Mouse (Mus musculus): ENCODE measurements around the gene Rcbtb2. TPM values are rescaled to one million over a fixed set of nuclear protein-coding genes. Genes with fewer than 3 reads are reported as not detected.

Rcbtb2 gene
- polyA plus RNA-seq, 1 experiment = 0.24 TPM

- Histone ChIP-seq H3K36me3 (ENCODE audit: control insufficient read depth) (peaks cover 5% of the 10 kb centered on the region), H3K27me3 (ENCODE audit: control insufficient read depth) (no peaks in the 10 kb centered on the region), H3K4me1 (ENCODE audit: control insufficient read depth) (peaks cover 6% of the 10 kb centered on the region), H3K9me3 (ENCODE audit: control insufficient read depth, low read length) (no peaks in the 10 kb centered on the region), H3K4me3 (replicated peaks) (no peak overlapping the region)
- TF ChIP-seq TAL1 (IDR thresholded peaks at IDR 0.05; ENCODE audit: low read length) = no peak
- no peak for TF ChIP-seq GATA1 (IDR thresholded peaks at IDR 0.05; ENCODE audit: low read length)
Measured at GRCm38 (mm10) chr14:73175031-73175430, 52.2 kb downstream of the Rcbtb2 start.

- Histone ChIP-seq H3K4me1 (ENCODE audit: control insufficient read depth) (peaks cover 6% of the 10 kb centered on the region), H3K27me3 (ENCODE audit: control insufficient read depth) (no peaks in the 10 kb centered on the region), H3K9me3 (ENCODE audit: control insufficient read depth, low read length) (no peaks in the 10 kb centered on the region), H3K36me3 (ENCODE audit: control insufficient read depth) (peaks cover 5% of the 10 kb centered on the region), H3K4me3 (replicated peaks) (no peak overlapping the region)
- TF ChIP-seq TAL1 (IDR thresholded peaks at IDR 0.05; ENCODE audit: low read length) (no peak), GATA1 (IDR thresholded peaks at IDR 0.05; ENCODE audit: low read length) (no peak)
Measured at GRCm38 (mm10) chr14:73175814-73176213, 53.0 kb downstream of the Rcbtb2 start.

GRCm38 (mm10) chr14:73176266-73176665 lies 53.4 kb downstream of the Rcbtb2 start:
- H3K9me3 ChIP-seq (ENCODE audit: control insufficient read depth, low read length) = no peaks in the 10 kb centered on the region
- H3K4me1 ChIP-seq (ENCODE audit: control insufficient read depth) = peaks cover 6% of the 10 kb centered on the region; the same call in 1 of the 2 replicates
- peaks cover 7% of the 10 kb centered on the region for H3K36me3 ChIP-seq (ENCODE audit: control insufficient read depth)
- TF ChIP-seq GATA1 (IDR thresholded peaks at IDR 0.05; ENCODE audit: low read length) = no peak
- no peak for TF ChIP-seq TAL1 (IDR thresholded peaks at IDR 0.05; ENCODE audit: low read length)
- no peaks in the 10 kb centered on the region for H3K27me3 ChIP-seq (ENCODE audit: control insufficient read depth)
- H3K4me3 ChIP-seq (replicated peaks) = no peak overlapping the region

- Histone ChIP-seq H3K27me3 (ENCODE audit: control insufficient read depth) (no peaks in the 10 kb centered on the region), H3K36me3 (ENCODE audit: control insufficient read depth) (peaks cover 17% of the 10 kb centered on the region), H3K9me3 (ENCODE audit: control insufficient read depth, low read length) (no peaks in the 10 kb centered on the region), H3K4me1 (ENCODE audit: control insufficient read depth) (peaks cover 6% of the 10 kb centered on the region; the same call in 1 of the 2 replicates), H3K4me3 (replicated peaks) (no peak overlapping the region)
- TF ChIP-seq GATA1 (IDR thresholded peaks at IDR 0.05; ENCODE audit: low read length) (no peak), TAL1 (IDR thresholded peaks at IDR 0.05; ENCODE audit: low read length) (no peak)
Measured at GRCm38 (mm10) chr14:73177961-73178360, 55.1 kb downstream of the Rcbtb2 start.

GRCm38 (mm10) chr14:73179221-73179681 lies 56.4 kb downstream of the Rcbtb2 start:
- TF ChIP-seq TAL1 (IDR thresholded peaks at IDR 0.05; ENCODE audit: low read length) = no peak
- TF ChIP-seq GATA1 (IDR thresholded peaks at IDR 0.05; ENCODE audit: low read length) = no peak
- H3K36me3 ChIP-seq (ENCODE audit: control insufficient read depth) = peaks cover 16% of the 10 kb centered on the region
- no peaks in the 10 kb centered on the region for H3K27me3 ChIP-seq (ENCODE audit: control insufficient read depth)
- H3K4me3 ChIP-seq (replicated peaks) = no peak overlapping the region
- H3K4me1 ChIP-seq (ENCODE audit: control insufficient read depth) = peaks cover 6% of the 10 kb centered on the region; the same call in 1 of the 2 replicates
- no peaks in the 10 kb centered on the region for H3K9me3 ChIP-seq (ENCODE audit: control insufficient read depth, low read length)

GRCm38 (mm10) chr14:73180671-73181070 lies 57.8 kb downstream of the Rcbtb2 start:
- TF ChIP-seq GATA1 (IDR thresholded peaks at IDR 0.05; ENCODE audit: low read length) (no peak), TAL1 (IDR thresholded peaks at IDR 0.05; ENCODE audit: low read length) (no peak)
- Histone ChIP-seq H3K36me3 (ENCODE audit: control insufficient read depth) (peaks cover 29% of the 10 kb centered on the region), H3K9me3 (ENCODE audit: control insufficient read depth, low read length) (no peaks in the 10 kb centered on the region), H3K4me3 (replicated peaks) (no peak overlapping the region), H3K27me3 (ENCODE audit: control insufficient read depth) (no peaks in the 10 kb centered on the region), H3K4me1 (ENCODE audit: control insufficient read depth) (peaks cover 5% of the 10 kb centered on the region; the same call in 1 of the 2 replicates)

GRCm38 (mm10) chr14:73181144-73181543 lies 58.3 kb downstream of the Rcbtb2 start:
- Histone ChIP-seq H3K36me3 (ENCODE audit: control insufficient read depth) (peaks cover 34% of the 10 kb centered on the region), H3K4me3 (replicated peaks) (no peak overlapping the region), H3K27me3 (ENCODE audit: control insufficient read depth) (no peaks in the 10 kb centered on the region), H3K9me3 (ENCODE audit: control insufficient read depth, low read length) (no peaks in the 10 kb centered on the region), H3K4me1 (ENCODE audit: control insufficient read depth) (peaks cover 3% of the 10 kb centered on the region; the same call in 1 of the 2 replicates)
- no peak for TF ChIP-seq GATA1 (IDR thresholded peaks at IDR 0.05; ENCODE audit: low read length)
- no peak for TF ChIP-seq TAL1 (IDR thresholded peaks at IDR 0.05; ENCODE audit: low read length)

- TF ChIP-seq GATA1 (IDR thresholded peaks at IDR 0.05; ENCODE audit: low read length) (no peak), TAL1 (IDR thresholded peaks at IDR 0.05; ENCODE audit: low read length) (no peak)
- Histone ChIP-seq H3K4me1 (ENCODE audit: control insufficient read depth) (no peaks in the 10 kb centered on the region), H3K9me3 (ENCODE audit: control insufficient read depth, low read length) (no peaks in the 10 kb centered on the region), H3K36me3 (ENCODE audit: control insufficient read depth) (peaks cover 39% of the 10 kb centered on the region), H3K4me3 (replicated peaks) (no peak overlapping the region), H3K27me3 (ENCODE audit: control insufficient read depth) (no peaks in the 10 kb centered on the region)
Measured at GRCm38 (mm10) chr14:73186875-73187274, 64.0 kb downstream of the Rcbtb2 start.

- H3K4me1 ChIP-seq (ENCODE audit: control insufficient read depth) = no peaks in the 10 kb centered on the region
- H3K9me3 ChIP-seq (ENCODE audit: control insufficient read depth, low read length) = no peaks in the 10 kb centered on the region
- no peak overlapping the region for H3K4me3 ChIP-seq (replicated peaks)
- H3K27me3 ChIP-seq (ENCODE audit: control insufficient read depth) = no peaks in the 10 kb centered on the region
- H3K36me3 ChIP-seq (ENCODE audit: control insufficient read depth) = peaks cover 93% of the 10 kb centered on the region
- no peak for TF ChIP-seq GATA1 (IDR thresholded peaks at IDR 0.05; ENCODE audit: low read length)
- TF ChIP-seq TAL1 (IDR thresholded peaks at IDR 0.05; ENCODE audit: low read length) = no peak
Measured at GRCm38 (mm10) chr14:73199058-73199457, 76.2 kb downstream of the Rcbtb2 start.

- no peak overlapping the region for H3K4me3 ChIP-seq (replicated peaks)
- TF ChIP-seq TAL1 (IDR thresholded peaks at IDR 0.05; ENCODE audit: low read length) (no peak), GATA1 (IDR thresholded peaks at IDR 0.05; ENCODE audit: low read length) (no peak)
- H3K36me3 ChIP-seq (ENCODE audit: control insufficient read depth) = peaks cover 97% of the 10 kb centered on the region
- H3K4me1 ChIP-seq (ENCODE audit: control insufficient read depth) = no peaks in the 10 kb centered on the region
- no peaks in the 10 kb centered on the region for H3K27me3 ChIP-seq (ENCODE audit: control insufficient read depth)
- H3K9me3 ChIP-seq (ENCODE audit: control insufficient read depth, low read length) = no peaks in the 10 kb centered on the region
Measured at GRCm38 (mm10) chr14:73201447-73201846, 78.6 kb downstream of the Rcbtb2 start.

Data from erythroblast, embryonic 14.5 days (primary cell).